Mouse (Mus musculus): ENCODE measurements around the gene Eid3. TPM values are rescaled to one million over a fixed set of nuclear protein-coding genes. Genes with fewer than 3 reads are reported as not detected.

Eid3 gene
- total and polyA plus RNA-seq, 2 experiments from 2014 or later, result 0.11 TPM; not detected in 1

- TF ChIP-seq EP300 (IDR thresholded peaks at IDR 0.05; ENCODE audit: low read depth) (no peak), CTCF (IDR thresholded peaks at IDR 0.05; ENCODE audit: low read depth) (no peak)
- Histone ChIP-seq H3K27ac (ENCODE audit: low read depth) (no peak overlapping the region), H3K9me3 (replicated peaks; ENCODE audit: control insufficient read depth, low read length) (no peaks in the 10 kb centered on the region), H3K4me1 (ENCODE audit: control insufficient read depth, insufficient read depth) (peaks cover 16% of the 10 kb centered on the region), H3K4me3 (ENCODE audit: low read depth, low read length) (no peak overlapping the region), H3K27me3 (ENCODE audit: control insufficient read depth, insufficient read depth, low read length) (no peaks in the 10 kb centered on the region), H3K36me3 (replicated peaks; ENCODE audit: control insufficient read depth, insufficient read depth, low read length) (peaks cover 25% of the 10 kb centered on the region), H3K4me2 (ENCODE audit: low read depth, low read length) (no peak overlapping the region), H3K9ac (replicated peaks; ENCODE audit: low read depth, low read length) (no peak overlapping the region)
- WGBS, result 61% methylated on average over 5 of the region's 5 CpGs
- DNase-seq (ENCODE audit: low spot score) (no peak), ATAC-seq (ENCODE audit: insufficient read depth, low read depth) (no peak)
Observed at GRCm38 (mm10) chr10:82863106-82863680, 3.2 kb upstream of the Eid3 start.

DNA sequence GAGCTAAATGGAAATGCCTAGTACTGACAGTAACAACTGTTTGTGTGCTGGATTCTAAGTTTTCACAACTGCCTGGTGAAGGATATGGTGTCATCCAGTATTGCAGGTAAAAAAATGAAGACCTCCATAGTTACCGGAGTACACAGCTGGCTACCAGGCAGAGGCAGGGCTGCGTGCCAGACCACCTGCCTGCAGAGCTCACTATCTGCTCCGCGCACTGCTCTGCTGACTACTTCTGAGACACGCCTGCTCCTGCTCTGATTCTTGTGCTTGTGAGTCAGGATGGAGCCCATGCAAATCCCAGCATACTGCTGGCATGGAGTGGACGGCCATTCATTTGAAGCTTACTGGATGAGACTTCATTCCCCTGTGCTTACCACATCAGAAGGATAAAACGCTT lies 2.6 kb upstream of the Eid3 start:
- no peak overlapping the region for H3K27ac ChIP-seq (ENCODE audit: low read depth)
- WGBS, result 51% methylated on average over 7 of the region's 7 CpGs

DNA sequence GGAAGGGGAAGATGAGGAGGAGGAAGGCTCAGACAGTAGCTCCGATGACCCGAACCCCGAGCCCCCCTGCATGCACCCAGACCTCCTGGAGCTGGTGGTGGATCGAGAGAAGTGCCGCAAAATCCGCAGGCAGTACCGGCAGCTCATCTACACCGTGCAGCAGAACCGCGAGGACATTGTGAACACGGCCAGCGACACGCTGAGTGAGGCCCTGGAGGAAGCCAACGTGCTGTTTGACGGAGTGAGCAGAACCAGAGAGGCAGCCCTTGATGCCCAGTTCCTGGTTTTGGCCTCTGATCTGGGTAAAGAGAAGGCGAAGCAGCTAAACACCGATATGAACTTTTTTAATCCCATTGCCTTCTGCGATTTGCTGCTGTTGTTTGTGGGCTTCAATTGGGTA lies 406 bp downstream of the Eid3 start:
- H3K4me2 ChIP-seq (ENCODE audit: low read depth, low read length), result no peak overlapping the region
- H3K27me3 ChIP-seq (ENCODE audit: control insufficient read depth, insufficient read depth, low read length), result no peaks in the 10 kb centered on the region
- TF ChIP-seq CTCF (IDR thresholded peaks at IDR 0.05; ENCODE audit: low read depth), result no peak
- TF ChIP-seq EP300 (IDR thresholded peaks at IDR 0.05; ENCODE audit: low read depth), result no peak
- no peak overlapping the region for H3K4me3 ChIP-seq (ENCODE audit: low read depth, low read length)
- WGBS, result 85% methylated on average over 18 of the region's 18 CpGs
- H3K36me3 ChIP-seq (replicated peaks; ENCODE audit: control insufficient read depth, insufficient read depth, low read length), result peaks cover 30% of the 10 kb centered on the region
- no peak for ATAC-seq (ENCODE audit: insufficient read depth, low read depth)
- no peak overlapping the region for H3K27ac ChIP-seq (ENCODE audit: low read depth)
- H3K4me1 ChIP-seq (ENCODE audit: control insufficient read depth, insufficient read depth), result 0 out of 2 replicates have a peak, but pooled peaks cover 5% of the 10 kb centered on the region
- H3K9ac ChIP-seq (replicated peaks; ENCODE audit: low read depth, low read length), result no peak overlapping the region
- DNase-seq (ENCODE audit: low spot score), result no peak
- no peaks in the 10 kb centered on the region for H3K9me3 ChIP-seq (replicated peaks; ENCODE audit: control insufficient read depth, low read length)

More for the DNA sequence above, 2.6 kb upstream of the Eid3 start:
- H3K4me2 ChIP-seq (ENCODE audit: low read depth, low read length), result no peak overlapping the region
- TF ChIP-seq EP300 (IDR thresholded peaks at IDR 0.05; ENCODE audit: low read depth) (no peak), CTCF (IDR thresholded peaks at IDR 0.05; ENCODE audit: low read depth) (no peak)
- peaks cover 16% of the 10 kb centered on the region for H3K4me1 ChIP-seq (ENCODE audit: control insufficient read depth, insufficient read depth)
- peaks cover 27% of the 10 kb centered on the region for H3K36me3 ChIP-seq (replicated peaks; ENCODE audit: control insufficient read depth, insufficient read depth, low read length)
- H3K4me3 ChIP-seq (ENCODE audit: low read depth, low read length), result no peak overlapping the region
- no peaks in the 10 kb centered on the region for H3K27me3 ChIP-seq (ENCODE audit: control insufficient read depth, insufficient read depth, low read length)
- no peaks in the 10 kb centered on the region for H3K9me3 ChIP-seq (replicated peaks; ENCODE audit: control insufficient read depth, low read length)
- ATAC-seq (ENCODE audit: insufficient read depth, low read depth) (no peak), DNase-seq (ENCODE audit: low spot score) (no peak)
- no peak overlapping the region for H3K9ac ChIP-seq (replicated peaks; ENCODE audit: low read depth, low read length)

DNA sequence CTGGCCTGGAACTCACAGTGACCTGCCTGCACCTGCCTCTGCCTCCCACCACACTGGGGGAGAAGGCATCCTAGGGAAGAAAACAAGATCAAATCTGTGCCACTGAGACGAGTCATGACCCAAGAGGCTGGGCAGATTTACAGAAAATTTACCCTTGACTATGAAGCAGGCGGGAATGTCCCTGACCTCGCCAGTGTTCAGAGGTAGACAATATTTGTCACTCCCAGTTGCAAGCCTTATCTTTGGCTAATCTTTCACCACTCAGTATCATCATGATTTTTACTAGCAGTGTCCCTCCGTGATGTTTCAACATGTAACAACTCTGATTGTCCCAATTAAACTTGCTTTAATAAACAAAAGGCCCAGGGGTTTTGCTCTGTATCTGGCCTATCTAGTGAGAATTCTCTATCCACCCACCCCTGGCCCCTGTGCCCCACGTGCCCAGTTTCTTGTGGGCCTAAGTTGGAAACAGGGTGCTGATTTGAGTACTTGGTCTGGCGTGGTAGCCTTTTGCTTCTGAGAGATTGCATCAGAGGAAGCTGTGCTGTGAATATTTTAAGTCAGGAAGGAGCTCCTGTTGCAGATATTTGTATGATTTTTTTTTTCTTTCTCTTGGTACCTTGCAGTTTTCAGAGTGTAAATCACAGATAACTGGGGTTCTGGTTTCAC lies 2.1 kb downstream of the Eid3 start:
- DNase-seq (ENCODE audit: low spot score) (no peak), ATAC-seq (ENCODE audit: insufficient read depth, low read depth) (no peak)
- Histone ChIP-seq H3K27me3 (ENCODE audit: control insufficient read depth, insufficient read depth, low read length) (no peaks in the 10 kb centered on the region), H3K4me3 (ENCODE audit: low read depth, low read length) (no peak overlapping the region), H3K36me3 (replicated peaks; ENCODE audit: control insufficient read depth, insufficient read depth, low read length) (peaks cover 35% of the 10 kb centered on the region), H3K9ac (replicated peaks; ENCODE audit: low read depth, low read length) (no peak overlapping the region), H3K4me2 (ENCODE audit: low read depth, low read length) (no peak overlapping the region), H3K27ac (ENCODE audit: low read depth) (no peak overlapping the region), H3K9me3 (replicated peaks; ENCODE audit: control insufficient read depth, low read length) (no peaks in the 10 kb centered on the region), H3K4me1 (ENCODE audit: control insufficient read depth, insufficient read depth) (peaks cover 3% of the 10 kb centered on the region; the same call in 1 of the 2 replicates)
- TF ChIP-seq EP300 (IDR thresholded peaks at IDR 0.05; ENCODE audit: low read depth) (no peak), CTCF (IDR thresholded peaks at IDR 0.05; ENCODE audit: low read depth) (no peak)
- WGBS, result 70% methylated on average over 6 of the region's 6 CpGs

DNA sequence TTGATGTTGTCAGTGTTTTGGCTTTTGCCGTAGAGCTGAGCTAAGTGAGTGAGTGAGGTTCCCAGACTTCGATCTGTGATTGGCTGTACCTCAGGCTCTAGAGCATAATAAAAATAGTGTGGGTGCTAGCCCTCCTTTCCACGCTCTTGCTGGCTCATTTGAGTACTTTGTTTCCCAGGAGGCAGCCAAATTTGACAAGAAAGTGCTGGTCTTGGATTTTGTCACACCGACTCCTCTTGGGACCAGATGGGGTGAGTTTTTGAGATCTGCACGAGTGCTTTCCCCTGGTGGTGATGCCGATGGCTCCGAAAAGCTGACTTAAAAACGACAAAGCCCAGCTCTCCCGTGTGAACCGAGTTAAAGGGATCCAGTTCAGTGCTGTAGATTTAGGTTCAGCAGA lies 9.0 kb downstream of the Eid3 start:
- no peak overlapping the region for H3K9ac ChIP-seq (replicated peaks; ENCODE audit: low read depth, low read length)
- DNase-seq (ENCODE audit: low spot score), result no peak
- H3K27ac ChIP-seq (ENCODE audit: low read depth), result no peak overlapping the region
- TF ChIP-seq EP300 (IDR thresholded peaks at IDR 0.05; ENCODE audit: low read depth), result no peak
- no peak for TF ChIP-seq CTCF (IDR thresholded peaks at IDR 0.05; ENCODE audit: low read depth)
- ATAC-seq (ENCODE audit: insufficient read depth, low read depth), result no peak
- WGBS, result 86% methylated on average over 10 of the region's 10 CpGs
- H3K4me1 ChIP-seq (ENCODE audit: control insufficient read depth, insufficient read depth), result peaks cover 3% of the 10 kb centered on the region; the same call in 1 of the 2 replicates
- H3K9me3 ChIP-seq (replicated peaks; ENCODE audit: control insufficient read depth, low read length), result no peaks in the 10 kb centered on the region
- no peak overlapping the region for H3K4me2 ChIP-seq (ENCODE audit: low read depth, low read length)
- no peaks in the 10 kb centered on the region for H3K27me3 ChIP-seq (ENCODE audit: control insufficient read depth, insufficient read depth, low read length)
- H3K4me3 ChIP-seq (ENCODE audit: low read depth, low read length), result no peak overlapping the region
- peaks cover 68% of the 10 kb centered on the region for H3K36me3 ChIP-seq (replicated peaks; ENCODE audit: control insufficient read depth, insufficient read depth, low read length)

Measured in heart, postnatal 0 days (tissue).